Mouse (Mus musculus): ENCODE results near the gene Shisa7. TPM values are rescaled to one million over a fixed set of nuclear protein-coding genes. Genes with fewer than 3 reads are reported as not detected.
"Not testable (repeated sequence)": the region's sequence is repeated elsewhere in the genome, so short reads cannot be mapped to it uniquely, and the experiment has no call there.

Shisa7 gene
- 100 to 1,000 TPM; 107 to 116 TPM for total RNA-seq (2021)
- long read RNA-seq, full-length matches to known transcripts, result 4 of 46 reads
- long read RNA-seq, partial matches to known transcripts, result 7 of 46 reads
- long read RNA-seq, other reads (novel, unspliced or antisense), result 35 of 46 reads

- no peak for DNase-seq (ENCODE audit: low spot score in 2 of 2)
Measured at GRCm38 (mm10) chr7:4844245-4844916, at the start of gene Shisa7. Gene Shisa7, minus strand, starts transcription at chr7:4844696.

DNA sequence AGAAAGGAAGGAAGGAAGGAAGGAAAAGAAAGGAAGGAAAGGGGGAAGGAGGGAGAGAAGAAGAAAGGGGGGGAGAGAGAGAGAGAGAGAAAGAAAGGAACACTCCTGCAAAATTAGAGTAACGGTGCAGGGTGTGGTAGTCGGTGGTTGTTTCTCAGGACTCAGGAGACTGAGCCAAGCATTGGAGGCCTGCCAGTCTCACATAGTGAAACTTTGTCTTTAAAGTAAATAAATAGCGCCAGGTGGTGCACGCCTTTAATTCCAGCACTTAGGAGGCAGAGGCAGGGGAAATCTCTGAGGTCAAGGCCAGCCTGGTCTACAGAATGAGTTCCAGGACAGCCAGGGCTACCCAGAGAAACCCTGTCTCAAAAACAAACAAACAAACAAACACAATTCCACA, 42.2 kb upstream of the Shisa7 start:
- DNase-seq (ENCODE audit: low spot score in 2 of 2), result no peak

DNA sequence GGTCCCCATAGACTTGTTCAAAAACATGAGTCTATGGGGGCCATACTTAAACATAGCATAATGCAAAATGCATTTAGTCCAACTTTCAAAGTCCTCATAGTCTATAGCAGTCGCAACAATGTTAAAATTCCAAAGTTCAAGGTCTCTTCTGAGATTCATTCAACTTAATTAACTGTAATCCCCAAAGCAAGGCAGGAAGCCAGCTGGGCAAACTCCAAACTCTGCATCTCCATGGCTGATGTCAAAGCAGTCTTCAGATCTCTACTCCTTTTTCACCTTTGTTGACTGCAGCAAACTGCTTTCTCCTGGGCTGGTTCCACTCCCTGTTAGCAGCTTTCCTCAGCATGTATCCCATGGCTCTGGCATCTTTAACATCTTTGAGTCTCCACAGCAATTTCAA, 34.5 kb upstream of the Shisa7 start:
- DNase-seq (ENCODE audit: low spot score in 2 of 2), result not testable (repeated sequence)

DNA sequence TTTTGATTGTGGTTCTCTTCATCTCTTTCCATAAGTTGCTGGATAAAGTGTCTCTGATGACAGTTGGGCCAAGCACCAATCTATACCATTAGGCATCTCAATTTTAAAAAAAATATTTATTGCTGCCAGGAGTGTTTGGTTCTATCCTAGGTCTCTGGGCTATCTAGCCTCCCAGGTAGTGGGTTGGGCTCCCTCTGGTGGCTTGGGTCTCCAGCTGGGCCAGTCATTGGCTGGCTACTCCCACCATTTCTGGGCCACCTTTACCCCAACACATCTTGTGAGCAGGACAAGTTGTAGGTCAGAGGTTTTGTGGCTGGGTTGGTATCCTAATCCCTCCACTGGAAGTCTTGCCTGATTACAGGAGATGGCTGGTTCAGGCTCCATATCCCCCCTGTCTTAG, 33.7 kb upstream of the Shisa7 start:
- no peak for DNase-seq (ENCODE audit: low spot score in 2 of 2)

DNA sequence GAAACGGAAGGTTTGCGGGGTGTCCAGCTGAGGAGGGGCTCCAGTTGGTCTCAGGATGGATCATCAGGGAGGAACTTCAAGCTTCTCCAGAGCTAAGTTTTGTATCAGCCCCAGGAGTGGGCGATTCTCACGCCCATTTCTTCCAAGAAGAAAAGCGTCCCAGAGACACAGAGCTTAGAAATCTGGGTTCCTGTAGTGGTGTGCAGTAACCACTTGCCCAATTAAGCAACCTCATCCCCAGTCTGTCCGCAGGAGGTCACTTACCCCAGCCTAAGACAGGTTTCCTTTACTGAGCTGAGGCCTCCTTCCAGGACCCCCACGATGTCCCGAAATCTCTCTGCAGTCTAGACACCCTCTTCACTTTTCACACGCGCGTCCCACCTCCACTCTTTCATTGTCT, 32.7 kb upstream of the Shisa7 start:
- no peak for DNase-seq (ENCODE audit: low spot score in 2 of 2)

- peak; percentile 80 to 84 for DNase-seq (ENCODE audit: low spot score in 2 of 2)
Measured at GRCm38 (mm10) chr7:4876753-4877221, 32.3 kb upstream of the Shisa7 start, which contains the start of gene Isoc2a. Gene Isoc2a, plus strand, starts transcription at chr7:4877153.

GRCm38 (mm10) chr7:4870133-4870532, 25.6 kb upstream of the Shisa7 start, which contains the start of gene Isoc2b:
Gene Isoc2b, minus strand, starts transcription at chr7:4870258.
- DNase-seq (ENCODE audit: low spot score in 2 of 2), result no peak

DNA sequence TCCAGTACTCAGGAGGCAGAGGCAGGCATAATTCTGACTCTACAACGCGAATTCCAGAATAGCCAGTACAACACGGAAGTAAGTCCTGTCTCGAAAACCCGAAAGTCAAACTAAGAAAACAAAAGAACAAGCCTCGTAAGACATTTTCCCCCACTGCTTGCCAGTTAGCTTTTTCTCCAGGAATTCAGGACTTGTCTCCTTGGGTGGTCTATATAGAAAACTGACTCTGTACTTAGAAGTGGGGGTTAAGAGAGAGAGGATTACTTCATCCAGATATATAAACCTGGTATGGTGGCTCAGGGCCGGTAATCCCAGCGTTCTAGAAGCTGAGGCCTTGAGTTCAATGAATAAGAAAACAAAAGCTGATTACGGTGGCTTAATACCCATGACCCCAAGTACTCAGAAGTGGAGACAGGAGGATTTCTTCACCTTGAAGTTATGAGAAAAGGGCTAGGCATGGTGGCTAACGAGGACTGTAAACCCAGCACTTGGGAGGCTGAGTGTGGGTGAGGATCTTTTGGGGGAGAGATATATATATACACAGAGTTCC, 22.2 kb upstream of the Shisa7 start:
- no peak for DNase-seq (ENCODE audit: low spot score in 2 of 2)

GRCm38 (mm10) chr7:4865579-4866493, 21.3 kb upstream of the Shisa7 start:
- DNase-seq (ENCODE audit: low spot score in 2 of 2), result peak; percentile 97

DNA sequence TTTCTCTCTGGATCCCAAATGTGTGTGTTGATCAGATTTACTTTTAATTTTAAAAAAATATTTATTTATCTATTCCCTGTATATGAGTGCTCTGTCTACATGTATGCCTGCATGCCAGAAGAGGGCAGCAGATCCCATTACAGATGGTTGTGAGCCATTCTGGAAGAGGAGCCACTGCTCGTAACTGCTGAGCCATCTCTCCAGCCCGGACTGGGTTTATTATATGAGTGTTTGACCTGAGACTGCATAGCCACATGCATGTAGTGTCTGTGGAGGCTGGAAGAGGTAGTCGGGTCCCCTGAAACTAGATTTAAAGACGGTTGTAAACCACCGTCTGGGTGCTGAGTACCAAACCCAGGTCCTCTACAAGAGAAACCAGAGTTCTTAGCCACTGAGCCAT, 20.6 kb upstream of the Shisa7 start:
- peak; percentile 40 to 53 for DNase-seq (ENCODE audit: low spot score in 2 of 2)

DNA sequence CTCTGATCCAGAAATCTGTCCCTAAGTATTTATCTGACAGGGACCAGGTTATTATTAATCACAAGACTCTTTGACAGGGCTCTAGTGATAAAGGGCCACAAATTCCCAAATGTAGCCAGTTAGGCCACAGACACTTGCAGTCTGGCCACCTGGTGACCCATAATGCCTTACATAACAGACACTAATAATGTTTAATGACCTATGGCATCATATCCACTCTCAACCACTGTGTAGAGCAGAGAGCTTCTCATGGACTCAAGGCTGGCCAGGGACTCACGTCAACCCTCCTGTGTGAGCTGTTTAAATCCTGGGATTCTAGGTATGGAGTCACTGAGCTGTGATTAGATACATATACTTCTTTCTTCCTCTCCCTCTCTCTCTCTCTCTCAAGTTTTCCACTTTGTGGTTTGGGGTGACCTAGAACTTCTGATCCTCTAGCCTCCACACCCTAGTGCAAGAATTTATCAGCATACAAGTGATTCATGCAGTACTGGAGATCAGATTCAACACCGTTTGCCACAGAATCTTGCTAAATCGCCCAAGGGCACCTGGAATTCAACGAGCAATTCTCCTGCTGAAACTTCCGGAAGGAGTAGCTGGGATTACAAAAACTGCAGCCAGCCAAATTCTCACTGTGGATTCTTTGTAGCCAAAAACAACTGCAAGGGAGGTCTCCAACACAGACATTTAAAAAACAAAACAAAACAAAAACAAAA, 19.8 kb upstream of the Shisa7 start:
- no peak for DNase-seq (ENCODE audit: low spot score in 2 of 2)

DNA sequence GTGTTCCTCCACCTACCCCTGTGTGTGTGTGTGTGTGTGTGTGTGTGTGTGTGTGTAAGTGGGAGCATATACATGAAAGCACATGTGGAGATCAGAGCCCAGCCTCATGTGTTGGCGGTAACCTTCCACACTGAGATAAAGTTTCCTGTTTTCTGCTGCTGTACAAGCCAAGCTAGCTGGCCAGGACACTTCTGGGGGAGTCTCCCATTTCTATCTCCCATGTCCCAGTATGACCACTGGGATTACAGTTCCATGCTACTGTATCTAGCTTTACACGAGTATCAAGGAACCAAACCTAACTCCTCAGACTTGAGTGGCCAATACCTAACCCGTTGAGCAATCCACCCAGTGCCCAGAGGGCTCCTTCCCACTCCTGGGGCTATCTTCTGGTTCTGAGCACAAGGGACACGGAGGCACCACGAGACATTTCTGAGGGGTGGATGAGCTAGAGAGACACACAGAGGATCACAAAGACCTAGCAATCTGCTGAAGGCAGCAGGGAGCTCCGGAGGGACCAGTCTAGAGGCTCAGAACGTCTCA, 19.1 kb upstream of the Shisa7 start:
- DNase-seq (ENCODE audit: low spot score in 2 of 2), result no peak

- no peak for DNase-seq (ENCODE audit: low spot score in 2 of 2)
Measured at GRCm38 (mm10) chr7:4863041-4863440, 18.5 kb upstream of the Shisa7 start.

DNA sequence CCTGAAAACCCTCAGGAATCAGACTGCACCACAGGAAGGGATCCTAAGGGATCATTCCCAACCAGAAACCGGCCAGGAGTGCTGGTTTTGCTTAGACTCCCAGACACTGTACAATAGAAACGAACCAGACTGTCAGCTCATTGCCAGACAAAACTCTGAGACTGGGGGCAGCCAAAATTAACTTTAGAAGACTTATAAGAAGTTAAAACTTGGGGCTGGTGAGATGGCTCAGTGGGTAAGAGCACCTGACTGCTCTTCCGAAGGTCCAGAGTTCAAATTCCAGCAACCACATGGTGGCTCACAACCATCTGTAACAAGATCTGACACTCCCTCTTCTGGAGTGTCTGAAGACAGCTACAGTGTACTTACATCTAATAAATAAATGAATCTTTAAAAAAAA, 16.4 kb upstream of the Shisa7 start:
- DNase-seq (ENCODE audit: low spot score in 2 of 2), result not testable (repeated sequence)

- no peak for DNase-seq (ENCODE audit: low spot score in 2 of 2)
Measured at GRCm38 (mm10) chr7:4859418-4859978, 15.0 kb upstream of the Shisa7 start.

- DNase-seq (ENCODE audit: low spot score in 2 of 2), result peak in 1 of 2 experiments; percentile 46
Measured at GRCm38 (mm10) chr7:4857321-4857720, 12.8 kb upstream of the Shisa7 start.

DNA sequence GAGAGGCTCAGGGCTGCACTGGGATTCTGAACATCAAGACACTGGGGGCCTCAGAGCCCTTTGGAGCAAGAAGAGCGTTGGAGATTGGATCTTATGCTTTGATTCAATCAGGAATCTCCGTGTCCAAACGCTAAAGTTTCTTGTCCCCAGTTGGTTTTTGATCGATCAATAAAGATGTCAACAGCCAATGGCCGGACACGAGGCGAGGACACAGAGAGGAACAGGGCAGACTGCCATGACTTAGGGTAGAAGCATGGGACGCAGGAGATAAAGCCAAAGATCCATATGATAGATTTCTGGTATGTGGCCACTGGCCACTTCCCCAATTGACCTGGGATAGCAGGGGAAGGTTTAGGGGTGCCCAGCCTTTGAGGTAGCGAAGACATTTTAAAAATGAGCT, 12.0 kb upstream of the Shisa7 start:
- no peak for DNase-seq (ENCODE audit: low spot score in 2 of 2)

- no peak for DNase-seq (ENCODE audit: low spot score in 2 of 2)
Measured at GRCm38 (mm10) chr7:4853613-4854012, 9.1 kb upstream of the Shisa7 start.

DNA sequence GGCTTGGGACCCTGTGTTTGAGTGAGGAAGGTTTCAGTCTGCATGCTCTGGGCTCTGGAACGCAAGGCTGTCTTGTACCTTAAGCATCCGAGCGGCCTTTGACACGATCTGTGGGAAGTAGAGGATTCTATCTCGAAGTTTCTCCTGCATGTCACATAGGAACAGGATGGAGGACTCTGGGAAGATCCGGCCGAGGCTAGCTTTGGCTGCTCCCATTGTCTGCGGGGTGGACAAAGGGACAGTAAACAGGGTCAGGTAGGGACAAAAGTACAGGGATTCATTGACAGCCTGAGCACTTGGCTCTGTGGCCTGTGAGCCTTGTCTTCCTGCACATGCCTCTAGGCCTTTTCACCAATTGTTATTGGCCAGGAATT, 6.8 kb upstream of the Shisa7 start:
- DNase-seq (ENCODE audit: low spot score in 2 of 2), result no peak

DNA sequence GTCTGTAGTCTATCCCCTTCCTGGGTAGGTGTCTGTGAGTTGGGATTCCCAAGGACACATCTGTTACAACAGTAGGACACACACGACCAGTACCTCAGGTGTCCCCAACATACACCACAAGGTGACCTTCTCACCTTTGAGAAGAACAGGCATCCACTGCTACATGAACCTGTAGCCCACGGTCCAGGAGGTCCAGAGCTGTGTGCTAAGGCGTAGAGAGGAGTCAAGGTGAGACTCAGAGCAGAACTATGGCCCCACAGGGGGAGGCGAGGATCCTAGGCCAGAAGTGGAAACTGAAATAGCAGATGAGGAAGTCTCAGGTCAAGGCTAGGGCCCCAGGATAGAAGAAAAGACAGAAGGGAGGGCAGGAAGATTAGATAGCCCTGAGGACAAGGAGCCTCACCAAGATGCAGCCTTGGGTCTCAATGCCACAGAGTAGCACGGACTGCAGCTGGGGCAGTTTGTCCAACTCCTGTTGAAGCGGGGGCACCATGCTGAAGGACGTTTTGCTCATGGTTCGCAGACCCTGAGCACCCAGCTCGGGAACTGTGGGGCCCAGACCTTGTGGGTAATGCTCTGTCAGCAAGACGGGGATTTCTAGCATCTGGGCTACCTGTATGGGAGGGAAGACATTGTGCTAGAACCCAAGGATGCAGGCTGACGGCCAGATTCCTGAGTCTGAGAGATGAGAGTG, 6.3 kb upstream of the Shisa7 start:
- DNase-seq (ENCODE audit: low spot score in 2 of 2), result no peak

Data from layer of hippocampus, postnatal 10 days (tissue).